In genomic region chr2:30010840-30011281, GRCm38 (mm10) we compare ENCODE assay signal across 9 mouse cellular contexts. TPM values are rescaled to one million over a fixed set of nuclear protein-coding genes. Genes with fewer than 3 reads are reported as not detected.
DNase-seq lines count a peak whose midpoint lies in the region; ATAC-seq and TF ChIP-seq lines count a peak whose summit lies in the region.
"Had no signal": no experiment of that assay in that cellular context is flagged by ENCODE, and none has a peak within 500 bp of the region (broad histone marks: within the 10 kb centered on the region; RNA-seq: fewer than 3 reads in every experiment).

No protein-coding gene starts in this region.

- TF ChIP-seq CTCF in kidney, adult 2 months (conservative IDR thresholded peaks at IDR 0.05; ENCODE audit: insufficient read depth, insufficient read length, low read depth, low read length), result no peak

- peak; percentile 53; the same call in 1 of the 2 replicates for ATAC-seq in erythroblast, adult 5-6 weeks (replicated peaks; ENCODE audit: low FRiP score, poor library complexity, severe bottlenecking)
- ATAC-seq in frontal cortex, adult (ENCODE audit: low TSS enrichment), result no peak

- peaks cover 34% of the 10 kb centered on the region for H3K36me3 ChIP-seq in kidney, adult 2 months (ENCODE audit: control insufficient read depth, insufficient read depth, low read length)

- H3K4me1 ChIP-seq in kidney, adult 2 months (ENCODE audit: control insufficient read depth, insufficient read depth, low read length), result no peaks in the 10 kb centered on the region
- H3K4me1 ChIP-seq: liver, embryonic 15.5 days had no signal

- no peak overlapping the region for H3K4me3 ChIP-seq in kidney, adult 2 months (ENCODE audit: insufficient read depth, low read depth, low read length)
- H3K4me3 ChIP-seq: liver, embryonic 15.5 days had no signal

- WGBS in kidney, adult 2 months, result 74% methylated on average over 8 of the region's 8 CpGs

- no peak overlapping the region for H3K27ac ChIP-seq in kidney, adult 2 months (ENCODE audit: insufficient read depth, low read depth, low read length)
- H3K27ac ChIP-seq: liver, embryonic 15.5 days had no signal

- peak; percentile 19 for DNase-seq in kidney, adult 2 months
- DNase-seq in kidney, postnatal 10 days, result no peak
- DNase-seq in adrenal gland, postnatal 10 days, result peak; percentile 74
- DNase-seq in lung, postnatal 10 days, result peak; percentile 41
- no peak for DNase-seq in kidney, adult 11 months
- DNase-seq in thymus, postnatal 25 days, result no peak

- H3K27me3 ChIP-seq in kidney, adult 2 months (replicated peaks; ENCODE audit: control insufficient read depth, insufficient read depth, low read length), result no peaks in the 10 kb centered on the region
- H3K27me3 ChIP-seq: liver, embryonic 15.5 days had no signal

- TF ChIP-seq POLR2A in kidney, adult 2 months (IDR thresholded peaks at IDR 0.05; ENCODE audit: low read depth, low read length), result no peak

RNA-seq across cellular contexts. Expression of gene Wdr34, which starts 37.8 kb away (rescaled TPM):
- polyA plus RNA-seq in kidney, adult 2 months (2012; rRNA removed), result 32.0 and 37.8 TPM in 2 replicates
- 10 to 100 TPM; 20.1 to 24.4 TPM for total RNA-seq in adrenal gland, postnatal 10 days (2021)
- 3.5 and 4.6 TPM in 2 replicates for total RNA-seq in erythroblast, adult 5-6 weeks (2015; ENCODE audit: low replicate concordance)
- 0.09 and 0.84 TPM in 2 replicates for total RNA-seq in erythroblast, adult 5-6 weeks (2017; ENCODE audit: low replicate concordance)

RNA-seq across cellular contexts. Expression of gene Sptan1, which starts 45.5 kb away (rescaled TPM):
- polyA plus RNA-seq in kidney, adult 2 months (2012; rRNA removed), result 237 and 250 TPM in 2 replicates
- total RNA-seq in adrenal gland, postnatal 10 days (2021), result 100 to 1,000 TPM; 200 to 226 TPM
- 16.5 TPM in 2 replicates for total RNA-seq in erythroblast, adult 5-6 weeks (2015; ENCODE audit: low replicate concordance)
- total RNA-seq in erythroblast, adult 5-6 weeks (2017; ENCODE audit: low replicate concordance), result 18.1 and 21.6 TPM in 2 replicates

RNA-seq across cellular contexts. Expression of gene Set, which starts 46.3 kb away (rescaled TPM):
- 30.4 and 37.4 TPM in 2 replicates for polyA plus RNA-seq in kidney, adult 2 months (2012; rRNA removed)
- 100 to 1,000 TPM; 216 to 221 TPM for total RNA-seq in adrenal gland, postnatal 10 days (2021)
- total RNA-seq in erythroblast, adult 5-6 weeks (2015; ENCODE audit: low replicate concordance), result 50.0 and 56.0 TPM in 2 replicates
- total RNA-seq in erythroblast, adult 5-6 weeks (2017; ENCODE audit: low replicate concordance), result 143 and 233 TPM in 2 replicates

Comparison
In these comparisons a context has a peak if more than half of its experiments do, and no peak if none do; other contexts are left out.
1. DNase-seq: peak in kidney, adult 2 months (single experiment), adrenal gland, postnatal 10 days (single experiment) and lung, postnatal 10 days (single experiment); none in kidney, postnatal 10 days (single experiment), kidney, adult 11 months (single experiment) and thymus, postnatal 25 days (single experiment).
2. RNA of gene Sptan1, which starts 45.5 kb away (total RNA-seq): 200 to 226 TPM in adrenal gland, postnatal 10 days; 16.5 to 21.6 TPM in erythroblast, adult 5-6 weeks; every median in the first group is over 4 times any median in the second.